Mouse (Mus musculus) heart, embryonic 15.5 days (tissue): Measurements from ENCODE around the gene Tkfc. TPM values are rescaled to one million over a fixed set of nuclear protein-coding genes. Genes with fewer than 3 reads are reported as not detected.

Source experiments
- ATAC-seq: fragments of 200-750 bp; cut with Nextera tagmentation; replicated peaks from 2 replicates; pipeline ENCODE4 v1.8.0; 2017; ENCODE audit warnings: low read depth, moderate TSS enrichment; ENCODE audit not compliant: insufficient number of reproducible peaks, insufficient read depth, low FRiP score
- H3K27ac ChIP-seq: fragments of 300-500 bp; sonication (generic); 2 replicates; pipeline ENCODE4 v1.5.1; 2015; ENCODE audit warnings: mild to moderate bottlenecking, inconsistent platforms
- H3K27me3 ChIP-seq: fragments of 300-500 bp; sonication (generic); 2 replicates; pipeline ENCODE4 v1.6.1; 2015; ENCODE audit warnings: inconsistent platforms
- H3K36me3 ChIP-seq: fragments of 300-500 bp; sonication (generic); 2 replicates; pipeline ENCODE4 v1.6.1; 2015; ENCODE audit warnings: mild to moderate bottlenecking, inconsistent platforms
- H3K4me1 ChIP-seq: fragments of 300-500 bp; sonication (generic); replicated peaks from 2 replicates; pipeline ENCODE4 v1.6.1; 2015; ENCODE audit warnings: inconsistent platforms
- H3K4me2 ChIP-seq: fragments of 300-500 bp; sonication (generic); 2 replicates; pipeline ENCODE4 v1.6.1; 2015; ENCODE audit warnings: inconsistent platforms, mild to moderate bottlenecking, moderate library complexity
- H3K4me3 ChIP-seq: fragments of 300-500 bp; sonication (generic); 2 replicates; pipeline ENCODE4 v1.5.1; 2015; ENCODE audit warnings: mild to moderate bottlenecking, inconsistent platforms
- H3K9ac ChIP-seq: fragments of 300-500 bp; sonication (generic); 2 replicates; pipeline ENCODE4 v1.6.1; 2015; ENCODE audit warnings: mild to moderate bottlenecking, inconsistent platforms
- H3K9me3 ChIP-seq: fragments of 300-500 bp; sonication (generic); replicated peaks from 2 replicates; pipeline ENCODE4 v1.6.1; 2016; ENCODE audit warnings: inconsistent platforms
- WGBS: fragments of 180-500 bp; shearing (Covaris S2); methylation state at CpG from one replicate; pipeline ENCODE4 v1.1.7; 2015; ENCODE audit warnings: mixed read lengths; 5-methylcytosine and 5-hydroxymethylcytosine counted together
- polyA plus RNA-seq: library from polyadenylated mRNA; unstranded; fragments of >200 nt; fragmentation: Nextera tagmentation; extraction: Ambion mirVana; gene quantifications from 2 replicates; pipeline ENCODE4 v1.2.1, GENCODE M21; 2015

Gene Tkfc
- polyA plus RNA-seq, 1 experiment from 2014 or later = 8.5 TPM

DNA sequence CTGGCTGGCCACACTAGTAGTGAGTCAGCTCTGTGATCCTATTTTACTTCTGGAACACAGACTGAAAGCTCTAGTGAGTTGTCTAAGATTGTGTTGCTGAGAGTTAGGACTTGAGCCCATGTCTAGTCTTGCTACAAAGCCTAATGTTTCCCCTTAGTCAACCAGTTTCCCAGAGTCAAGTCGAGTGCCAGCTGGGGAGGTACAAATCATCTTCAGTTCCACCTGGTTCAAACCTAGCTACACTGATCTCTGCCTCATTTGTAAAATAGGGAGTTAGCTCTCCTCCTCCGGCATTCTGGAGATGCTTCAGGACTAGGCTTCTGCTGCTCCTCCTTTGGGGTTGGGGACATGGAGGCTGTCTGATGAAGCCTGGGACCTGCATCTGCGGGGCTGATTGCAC is 920 bp downstream of the Tkfc start:
- H3K9me3 ChIP-seq = no peaks in the 10 kb centered on the region
- ATAC-seq = no peak
- peaks cover 23% of the 10 kb centered on the region for H3K36me3 ChIP-seq
- peak overlapping the region; percentile 97 for H3K27ac ChIP-seq
- H3K4me3 ChIP-seq = peak overlapping the region; percentile 100
- WGBS = 37% methylated on average over 3 of the region's 3 CpGs
- H3K4me2 ChIP-seq = peak overlapping the region; percentile 76
- H3K9ac ChIP-seq = peak overlapping the region; percentile 83
- no peaks in the 10 kb centered on the region for H3K27me3 ChIP-seq
- peaks cover 45% of the 10 kb centered on the region for H3K4me1 ChIP-seq

DNA sequence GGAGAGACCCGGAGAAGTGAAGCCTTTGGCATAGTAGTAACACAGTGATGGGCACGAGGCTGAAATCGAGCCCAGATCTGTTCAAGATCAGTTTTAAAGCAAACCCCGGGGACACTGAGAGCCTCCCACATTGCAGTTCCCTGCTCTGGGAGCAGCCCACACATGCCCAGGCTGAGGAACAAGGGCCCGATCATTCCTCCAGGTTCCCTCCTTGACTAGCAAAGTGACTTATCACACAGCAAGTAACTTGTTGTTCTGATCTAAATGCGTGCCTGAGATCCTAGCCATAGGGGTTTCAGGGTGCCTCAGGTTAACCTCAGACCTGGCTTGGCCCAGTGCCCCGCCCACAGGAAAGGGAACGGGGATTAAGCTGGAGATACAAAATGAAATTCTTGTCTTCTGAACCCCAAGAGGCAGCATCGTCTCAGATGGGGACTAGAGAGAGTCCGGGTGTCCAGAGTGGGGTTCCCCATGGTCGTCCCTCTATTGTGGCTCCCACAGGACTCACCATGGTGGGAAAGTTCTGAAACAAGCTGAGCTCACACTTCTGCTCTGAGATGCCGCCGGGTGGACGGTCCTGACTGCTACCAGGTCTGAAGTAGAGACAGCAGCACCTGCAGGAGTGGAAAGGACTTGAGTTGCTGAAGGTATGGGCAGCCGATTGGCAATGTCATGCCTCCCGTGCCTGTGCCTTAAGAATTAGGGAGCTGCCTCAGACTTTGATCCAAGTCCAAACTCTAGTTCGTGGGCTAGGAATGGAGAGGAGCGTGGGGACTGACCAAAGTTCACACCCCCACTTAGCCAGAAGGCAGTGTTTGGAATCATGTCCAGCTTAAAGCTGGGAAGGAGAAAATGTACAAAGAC is 1.6 kb downstream of the Tkfc start:
- Histone ChIP-seq H3K9ac (peak overlapping the region; percentile 83; the same call in 1 of the 2 replicates), H3K27ac (peak overlapping the region; percentile 97), H3K4me1 (peaks cover 45% of the 10 kb centered on the region), H3K4me3 (no peak overlapping the region), H3K27me3 (no peaks in the 10 kb centered on the region), H3K9me3 (no peaks in the 10 kb centered on the region), H3K4me2 (no peak overlapping the region), H3K36me3 (peaks cover 16% of the 10 kb centered on the region)
- ATAC-seq = no peak
- 74% methylated on average over 18 of the region's 18 CpGs for WGBS

DNA sequence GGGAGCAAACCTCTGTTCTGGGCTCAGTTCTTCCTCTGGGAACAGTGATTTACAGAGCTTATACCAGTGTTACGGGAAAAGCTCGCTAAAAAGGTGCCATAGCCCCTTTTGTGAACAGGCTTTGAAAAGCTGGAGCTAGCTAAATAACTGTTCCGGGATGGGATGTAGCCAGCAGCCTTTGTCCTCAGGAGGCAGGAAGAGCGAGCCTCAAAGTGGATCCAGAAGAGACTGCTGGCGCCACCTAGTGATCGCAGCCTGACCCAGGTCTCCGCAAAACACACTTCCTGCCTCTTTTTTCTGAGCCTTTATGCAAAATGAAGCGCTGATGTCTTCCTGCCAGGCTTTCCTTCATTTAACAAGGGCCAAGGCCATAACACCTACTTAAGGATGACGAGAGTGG is 2.7 kb downstream of the Tkfc start:
- Histone ChIP-seq H3K4me2 (peak overlapping the region; percentile 54), H3K4me3 (peak overlapping the region; percentile 38), H3K4me1 (peaks cover 35% of the 10 kb centered on the region), H3K36me3 (peaks cover 5% of the 10 kb centered on the region), H3K27me3 (no peaks in the 10 kb centered on the region), H3K9me3 (no peaks in the 10 kb centered on the region), H3K27ac (peak overlapping the region; percentile 81), H3K9ac (peak overlapping the region; percentile 48)
- 4% methylated on average over 9 of the region's 9 CpGs for WGBS
- peak; percentile 54 for ATAC-seq

DNA sequence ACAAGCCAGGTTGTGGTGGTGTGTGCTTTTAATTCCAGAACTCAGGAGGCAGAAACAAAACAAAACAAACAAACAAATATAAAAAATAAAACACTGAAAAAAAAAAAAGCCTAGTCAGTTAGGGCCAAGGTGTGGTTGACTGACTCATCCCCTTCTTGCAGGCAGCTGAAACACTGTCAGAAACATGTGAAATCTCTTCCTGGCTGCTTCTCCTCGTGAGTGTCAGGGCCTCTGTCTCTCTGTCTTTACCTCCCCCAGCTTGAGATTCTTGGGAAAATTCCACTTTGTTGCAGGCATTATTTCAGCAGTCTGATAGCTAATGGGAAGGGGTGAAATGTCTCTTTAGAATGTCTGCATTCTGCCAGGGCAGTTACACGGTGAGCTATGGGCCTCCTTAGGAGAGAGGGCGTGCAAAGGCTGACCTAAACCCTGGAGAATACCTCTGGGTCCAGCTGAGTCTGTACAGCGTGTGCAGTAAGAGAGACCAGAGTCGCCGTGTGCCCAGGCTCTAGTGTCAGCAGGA is 3.1 kb downstream of the Tkfc start:
- ATAC-seq = no peak
- Histone ChIP-seq H3K9ac (peak overlapping the region; percentile 48), H3K4me1 (peaks cover 34% of the 10 kb centered on the region), H3K27me3 (no peaks in the 10 kb centered on the region), H3K36me3 (peaks cover under 1% of the 10 kb centered on the region), H3K9me3 (no peaks in the 10 kb centered on the region), H3K27ac (peak overlapping the region; percentile 81), H3K4me3 (peak overlapping the region; percentile 38), H3K4me2 (peak overlapping the region; percentile 54)
- 12% methylated on average over 6 of the region's 6 CpGs for WGBS

DNA sequence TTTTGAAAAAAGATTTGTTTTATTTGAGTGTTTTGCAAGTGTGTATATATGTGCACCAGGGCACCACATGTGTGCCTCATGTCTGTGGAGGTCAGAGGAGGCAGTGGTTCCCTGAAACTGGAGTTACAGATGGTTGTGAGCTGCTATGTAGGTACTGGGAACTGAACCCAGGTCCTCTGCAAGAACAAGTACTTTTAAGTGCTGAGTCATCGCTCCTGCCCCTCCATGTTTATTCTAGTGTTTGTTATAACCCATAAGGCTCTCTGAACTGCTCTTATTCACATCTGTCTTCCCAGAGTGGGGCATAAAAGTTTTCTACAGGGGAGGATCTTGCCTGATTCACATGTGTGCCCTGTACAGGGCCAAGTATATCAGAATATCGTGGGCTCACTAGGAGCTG is 5.8 kb downstream of the Tkfc start:
- Histone ChIP-seq H3K9me3 (no peaks in the 10 kb centered on the region), H3K27ac (no peak overlapping the region), H3K4me2 (no peak overlapping the region), H3K4me1 (peaks cover 22% of the 10 kb centered on the region), H3K4me3 (no peak overlapping the region), H3K36me3 (no peaks in the 10 kb centered on the region), H3K9ac (no peak overlapping the region), H3K27me3 (no peaks in the 10 kb centered on the region)
- WGBS = 89% methylated on average over 2 of the region's 2 CpGs
- no peak for ATAC-seq

DNA sequence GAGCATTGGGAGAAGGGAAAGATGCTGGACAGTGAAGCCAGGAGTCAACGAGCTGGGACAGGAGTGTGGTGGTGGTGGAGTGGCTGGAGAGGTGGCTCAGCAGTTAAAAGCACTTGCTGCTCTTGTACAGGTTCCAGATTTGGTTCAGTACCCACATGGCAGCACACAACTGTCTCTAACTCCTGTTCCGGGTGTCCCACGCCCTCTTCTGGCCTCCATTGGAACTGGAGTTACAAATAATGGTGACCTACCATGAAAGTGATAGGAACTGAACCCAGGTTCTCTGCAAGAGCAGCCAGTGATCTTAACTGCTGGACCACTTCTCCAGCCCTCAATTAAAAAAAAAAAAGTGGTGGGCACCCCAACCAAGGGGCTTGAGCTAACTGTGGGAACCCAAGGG is 7.3 kb downstream of the Tkfc start:
- H3K36me3 ChIP-seq = no peaks in the 10 kb centered on the region
- no peak overlapping the region for H3K27ac ChIP-seq
- ATAC-seq = no peak
- H3K9me3 ChIP-seq = no peaks in the 10 kb centered on the region
- H3K4me1 ChIP-seq = peaks cover 8% of the 10 kb centered on the region
- no peak overlapping the region for H3K4me2 ChIP-seq
- H3K27me3 ChIP-seq = no peaks in the 10 kb centered on the region
- 33% methylated on average over 3 of the region's 3 CpGs for WGBS
- no peak overlapping the region for H3K4me3 ChIP-seq
- H3K9ac ChIP-seq = no peak overlapping the region

DNA sequence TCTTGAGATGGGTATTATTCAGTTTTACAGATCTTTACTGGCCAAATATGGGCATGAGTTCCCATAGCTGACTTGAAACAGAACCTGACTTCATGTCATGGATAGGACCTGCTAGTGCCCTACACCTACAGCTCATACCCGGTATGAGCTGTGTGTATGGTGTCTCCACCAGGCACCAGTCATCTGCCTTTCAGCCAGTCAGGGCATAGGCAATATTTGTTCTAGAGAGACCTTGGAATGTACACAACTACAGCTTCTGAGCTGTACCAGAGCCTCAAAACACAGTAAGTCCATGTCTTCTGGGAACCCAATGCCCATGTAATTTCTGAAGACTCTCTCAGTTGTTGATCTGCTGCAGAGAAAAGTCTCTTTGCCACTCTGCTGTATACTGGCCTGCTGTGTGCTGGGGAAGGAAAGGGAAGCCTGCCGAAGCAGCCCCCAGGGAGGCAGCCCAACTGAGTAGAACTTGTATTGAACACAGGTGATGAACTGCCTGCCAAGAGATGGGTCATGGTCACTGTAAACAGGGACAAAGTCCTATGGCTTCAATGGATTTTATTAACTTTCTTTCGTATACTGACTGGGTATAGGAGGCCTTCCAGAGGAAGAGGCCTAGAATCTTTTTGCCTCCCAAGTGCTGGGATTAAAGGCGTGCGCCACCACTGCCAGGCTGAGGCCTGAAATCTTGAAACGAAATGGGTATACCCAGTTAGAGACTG is 13.6 kb downstream of the Tkfc start:
- no peaks in the 10 kb centered on the region for H3K9me3 ChIP-seq
- no peak overlapping the region for H3K27ac ChIP-seq
- H3K4me1 ChIP-seq = no peaks in the 10 kb centered on the region
- 86% methylated on average over 6 of the region's 6 CpGs for WGBS
- no peak overlapping the region for H3K9ac ChIP-seq
- ATAC-seq = no peak
- peaks cover 21% of the 10 kb centered on the region for H3K36me3 ChIP-seq
- H3K4me2 ChIP-seq = no peak overlapping the region
- no peaks in the 10 kb centered on the region for H3K27me3 ChIP-seq
- H3K4me3 ChIP-seq = no peak overlapping the region

DNA sequence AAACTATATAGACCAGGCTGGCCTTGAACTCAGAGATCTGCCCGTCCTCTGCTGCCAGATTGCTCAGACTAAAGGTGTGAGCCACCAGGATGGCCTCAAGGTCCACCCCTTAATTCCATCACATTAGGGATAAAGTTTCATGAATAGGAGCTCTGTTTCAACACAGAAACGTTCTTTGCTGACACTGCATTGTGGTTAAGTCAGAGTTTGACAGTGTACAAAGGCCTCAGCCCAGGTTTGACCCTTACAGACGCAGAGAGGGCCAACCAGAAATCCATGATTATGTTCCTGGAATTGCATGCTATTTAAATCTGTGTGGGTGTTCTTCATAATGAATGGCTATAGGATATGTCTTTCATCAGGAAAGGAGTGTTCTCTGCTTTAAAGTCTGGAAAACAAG is 15.2 kb downstream of the Tkfc start:
- H3K4me2 ChIP-seq = no peak overlapping the region
- 69% methylated on average over 3 of the region's 3 CpGs for WGBS
- no peaks in the 10 kb centered on the region for H3K4me1 ChIP-seq
- no peaks in the 10 kb centered on the region for H3K27me3 ChIP-seq
- ATAC-seq = no peak
- no peak overlapping the region for H3K27ac ChIP-seq
- no peak overlapping the region for H3K4me3 ChIP-seq
- H3K9ac ChIP-seq = no peak overlapping the region
- H3K9me3 ChIP-seq = no peaks in the 10 kb centered on the region
- H3K36me3 ChIP-seq = peaks cover 21% of the 10 kb centered on the region

DNA sequence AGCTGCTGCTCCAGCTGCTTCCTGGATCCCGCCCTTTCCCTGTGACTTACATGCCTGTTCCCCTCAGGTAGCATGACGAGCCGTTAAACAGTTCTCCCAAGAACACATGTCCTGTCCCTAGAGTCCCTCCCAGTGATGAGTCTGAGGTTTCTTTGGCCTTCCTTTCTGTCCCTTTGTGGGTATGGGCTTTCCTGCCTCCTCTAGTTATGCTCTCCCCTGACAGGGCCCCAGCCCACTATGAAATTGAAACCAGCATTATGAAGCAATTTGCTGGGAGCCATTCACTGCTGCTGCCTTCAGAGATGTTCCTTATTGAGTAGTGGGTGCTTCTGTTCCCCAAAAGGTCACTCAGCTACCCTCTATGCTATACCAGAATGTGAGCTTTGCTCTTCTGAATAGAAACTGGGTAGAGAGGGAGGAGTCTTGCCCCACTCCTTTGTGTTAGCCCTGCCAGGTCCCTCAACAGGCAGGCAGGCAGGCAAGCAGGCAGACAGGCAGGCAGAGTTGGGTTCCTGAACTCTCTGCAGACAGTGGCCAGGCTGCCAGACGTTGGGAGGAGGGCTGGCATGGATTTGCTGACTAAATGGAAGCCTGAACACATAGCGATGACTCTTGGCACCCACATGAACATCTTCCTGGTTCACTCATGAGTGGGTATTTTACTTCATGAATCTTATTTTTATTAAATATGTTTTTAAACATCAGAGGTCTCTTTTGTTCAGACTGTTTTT is 16.2 kb downstream of the Tkfc start:
- Histone ChIP-seq H3K36me3 (peaks cover 21% of the 10 kb centered on the region), H3K9me3 (no peaks in the 10 kb centered on the region), H3K4me3 (no peak overlapping the region), H3K4me1 (no peaks in the 10 kb centered on the region), H3K27me3 (no peaks in the 10 kb centered on the region), H3K9ac (no peak overlapping the region), H3K27ac (no peak overlapping the region; the same call in 1 of the 2 replicates), H3K4me2 (no peak overlapping the region)
- ATAC-seq = 0 out of 2 replicates have a peak, but pooled peaks have one; percentile 43
- WGBS = 62% methylated on average over 5 of the region's 5 CpGs

DNA sequence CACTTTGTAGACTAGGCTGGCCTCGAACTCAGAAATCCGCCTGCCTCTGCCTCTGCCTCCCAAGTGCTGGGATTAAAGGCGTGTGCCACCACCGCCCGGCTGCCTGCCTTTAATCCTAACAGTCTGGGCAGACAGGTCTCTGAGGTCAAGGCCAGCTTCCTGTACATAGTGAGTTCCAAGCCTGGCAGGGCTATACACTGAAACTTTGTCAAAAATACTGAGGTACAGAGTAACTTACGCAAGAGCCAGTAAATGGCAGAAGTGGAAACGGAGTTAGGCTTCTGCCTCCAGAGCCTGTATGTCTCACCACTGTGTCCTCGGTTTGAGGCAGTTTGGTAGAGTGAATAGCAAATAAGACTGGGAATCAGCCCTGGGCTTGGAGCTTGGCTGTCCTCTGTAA is 18.2 kb downstream of the Tkfc start:
- ATAC-seq = no peak
- WGBS = 85% methylated on average over 8 of the region's 8 CpGs

DNA sequence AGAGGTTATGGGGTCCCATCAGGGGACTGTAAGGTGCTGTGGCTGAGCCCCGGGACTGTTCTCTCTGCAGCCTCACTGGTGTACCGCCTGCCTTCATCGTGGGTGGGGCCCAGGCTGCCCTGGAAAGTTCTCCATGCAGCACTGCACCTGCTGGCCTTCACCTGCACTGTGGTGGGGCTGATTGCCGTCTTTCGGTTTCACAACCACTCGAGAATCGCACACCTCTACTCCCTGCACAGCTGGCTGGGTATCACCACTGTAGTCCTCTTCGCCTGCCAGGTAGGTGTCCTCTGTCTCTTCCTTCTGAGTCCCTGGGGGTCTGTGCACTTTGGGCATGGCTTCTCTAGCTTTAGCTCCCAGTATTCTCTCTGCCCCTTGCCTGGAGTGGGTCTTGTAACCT is 20.3 kb downstream of the Tkfc start:
- Histone ChIP-seq H3K36me3 (peaks cover 24% of the 10 kb centered on the region), H3K27ac (no peak overlapping the region), H3K9me3 (no peaks in the 10 kb centered on the region), H3K4me2 (no peak overlapping the region), H3K27me3 (no peaks in the 10 kb centered on the region), H3K4me3 (no peak overlapping the region), H3K9ac (no peak overlapping the region), H3K4me1 (no peaks in the 10 kb centered on the region)
- WGBS = 81% methylated on average over 8 of the region's 8 CpGs
- ATAC-seq = no peak

More for the DNA sequence above, 18.2 kb downstream of the Tkfc start:
- no peaks in the 10 kb centered on the region for H3K27me3 ChIP-seq
- no peak overlapping the region for H3K4me2 ChIP-seq
- no peak overlapping the region for H3K9ac ChIP-seq
- no peaks in the 10 kb centered on the region for H3K4me1 ChIP-seq
- peaks cover 20% of the 10 kb centered on the region for H3K36me3 ChIP-seq
- no peak overlapping the region for H3K4me3 ChIP-seq
- no peak overlapping the region for H3K27ac ChIP-seq
- H3K9me3 ChIP-seq = no peaks in the 10 kb centered on the region
